Mouse (Mus musculus) layer of hippocampus, adult 2 months (tissue): ENCODE results near the gene Vpreb3. TPM values are rescaled to one million over a fixed set of nuclear protein-coding genes. Genes with fewer than 3 reads are reported as not detected.
A peak's percentile ranks its signal among the peaks of the same experiment; 100 is the strongest.

Source experiments
- DNase-seq, 2 experiments: peaks; one replicate each; pipeline ENCODE4 v3.0.0; 2022; ENCODE audit warnings: low spot score in 2 of 2
- H3K27ac ChIP-seq: fragments of 200-600 bp; 2 replicates; pipeline ENCODE4 v1.8.1; 2022
- H3K4me3 ChIP-seq: fragments of 200-600 bp; 2 replicates; pipeline ENCODE4 v1.8.1; 2022; ENCODE audit warnings: mild to moderate bottlenecking
- CTCF ChIP-seq: fragments of 200-600 bp; conservative IDR thresholded peaks from 2 replicates; pipeline ENCODE4 v1.8.1; 2022; ENCODE audit warnings: antibody characterized with exemption, mild to moderate bottlenecking, moderate library complexity
- total RNA-seq, 2 experiments: library from RNA; stranded (reverse); gene quantifications; 2 replicates each; pipeline ENCODE4 v1.2.3; 2021

Vpreb3 gene
- total RNA-seq, 2 experiments from 2014 or later = not detected

DNA sequence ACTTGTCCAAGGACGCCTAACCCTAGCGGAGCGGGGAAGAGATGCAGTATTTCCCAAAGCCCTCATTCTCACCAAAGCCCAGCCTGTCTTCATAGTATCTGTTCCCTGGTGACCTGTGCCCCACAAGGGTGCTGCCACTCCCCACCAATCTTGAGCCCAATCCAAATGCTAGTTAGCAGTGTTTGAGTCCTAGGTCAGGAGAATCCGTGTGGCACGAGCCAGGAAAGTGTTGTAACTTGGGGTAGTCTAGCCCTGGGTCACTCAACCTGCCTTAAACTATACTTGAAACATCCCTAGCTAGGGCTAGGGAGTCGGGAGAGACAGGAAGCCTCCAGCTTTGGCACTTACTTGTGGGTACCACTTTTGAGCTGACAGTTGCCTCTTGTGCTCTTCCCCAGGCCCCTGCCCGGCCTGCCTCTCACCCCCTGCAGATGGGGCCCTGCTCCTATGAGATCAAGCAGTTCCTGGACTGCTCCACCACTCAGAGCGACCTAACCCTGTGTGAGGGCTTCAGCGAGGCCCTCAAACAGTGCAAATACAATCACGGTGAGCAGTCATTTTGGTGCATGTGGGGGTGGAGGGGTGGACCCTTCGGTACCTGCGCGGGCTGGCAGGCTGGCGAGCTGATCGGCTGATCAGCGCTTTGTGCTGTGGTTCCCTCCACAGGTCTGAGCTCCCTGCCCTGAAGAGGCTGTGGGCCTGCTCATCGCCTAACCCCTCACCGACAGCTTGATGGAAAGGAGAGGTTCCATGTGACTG lies 5.8 kb upstream of the Vpreb3 start:
- Histone ChIP-seq H3K27ac (peak overlapping the region; percentile 89; the same call in 1 of the 2 replicates), H3K4me3 (peak overlapping the region; percentile 84)
- DNase-seq = no peak
- no peak for TF ChIP-seq CTCF

DNA sequence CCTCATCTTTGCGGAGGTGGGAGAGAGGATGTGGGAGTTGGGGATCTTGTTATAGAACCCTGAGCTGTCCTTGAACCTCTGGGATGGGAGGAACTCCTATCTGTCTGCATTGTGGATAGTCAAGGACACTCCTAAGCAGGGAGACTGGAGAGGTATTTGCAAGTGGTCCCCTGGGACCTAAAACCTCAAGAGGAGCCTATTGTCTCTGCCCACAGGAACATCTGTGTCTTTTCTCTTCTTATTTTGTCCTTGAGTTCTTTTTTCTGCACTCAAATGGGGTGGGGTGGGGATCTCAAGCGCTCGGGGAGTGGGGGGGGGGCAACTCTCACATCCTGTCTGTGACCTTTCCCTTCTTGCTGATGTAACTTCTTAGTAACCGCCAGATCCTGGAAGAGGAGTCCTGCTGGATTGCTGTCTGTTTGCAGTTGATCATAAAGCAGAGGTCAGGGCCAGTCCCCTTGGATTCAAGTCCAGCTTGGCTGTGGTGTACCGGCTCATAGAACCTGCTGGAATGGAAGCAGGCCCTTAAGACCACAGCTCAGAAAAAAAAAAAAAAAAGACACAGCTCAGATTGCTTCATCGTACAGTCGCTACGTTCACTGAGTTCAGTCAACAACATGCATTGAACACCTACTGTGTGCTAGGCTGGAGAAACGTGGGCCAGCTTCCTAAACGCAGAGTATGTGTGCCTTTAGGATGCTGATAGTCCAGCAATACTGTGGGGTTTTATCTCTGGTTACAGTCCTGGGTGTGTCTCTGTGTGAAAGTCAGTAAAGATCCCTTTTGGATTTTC lies 4.8 kb upstream of the Vpreb3 start:
- Histone ChIP-seq H3K4me3 (no peak overlapping the region), H3K27ac (no peak overlapping the region)
- no peak for DNase-seq
- TF ChIP-seq CTCF = no peak

DNA sequence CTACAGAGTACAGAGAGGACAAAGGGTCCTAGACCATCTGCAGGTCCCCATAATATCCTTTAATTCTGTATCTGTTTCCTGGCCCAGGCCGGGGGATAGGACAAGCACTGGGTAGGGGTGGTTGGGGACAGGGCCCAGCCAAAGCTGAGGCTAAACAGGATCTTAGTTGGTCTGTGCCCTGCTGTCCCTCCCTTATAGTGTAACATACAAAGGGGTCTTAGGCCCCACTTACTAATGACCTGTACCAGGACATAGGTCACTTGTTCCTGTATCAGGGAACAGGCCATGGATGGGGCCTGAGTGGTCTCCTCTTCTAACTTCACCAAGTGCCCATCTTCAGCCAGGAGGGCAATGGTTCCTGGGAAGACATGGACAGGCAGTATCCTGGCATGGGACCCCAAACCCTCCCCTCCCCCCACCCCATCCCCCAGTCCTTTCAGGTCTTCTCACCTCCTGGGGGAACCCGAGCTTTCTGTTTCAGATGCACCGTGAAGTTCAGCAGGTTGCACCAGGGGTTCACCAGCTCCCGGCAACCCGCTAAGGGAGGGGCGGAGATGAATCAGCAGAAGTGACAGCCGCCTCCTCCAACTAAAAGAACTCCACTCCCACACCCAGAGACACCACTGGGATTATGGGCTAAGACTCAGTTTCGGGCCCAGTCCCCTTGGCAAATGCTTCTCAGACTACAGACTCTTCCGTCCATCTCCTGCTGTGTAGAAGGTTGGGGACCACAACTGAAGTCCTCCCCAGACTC lies 3.2 kb upstream of the Vpreb3 start:
- H3K27ac ChIP-seq = no peak overlapping the region
- H3K4me3 ChIP-seq = no peak overlapping the region
- TF ChIP-seq CTCF = no peak
- DNase-seq = peak in 1 of 2 experiments; percentile 43

DNA sequence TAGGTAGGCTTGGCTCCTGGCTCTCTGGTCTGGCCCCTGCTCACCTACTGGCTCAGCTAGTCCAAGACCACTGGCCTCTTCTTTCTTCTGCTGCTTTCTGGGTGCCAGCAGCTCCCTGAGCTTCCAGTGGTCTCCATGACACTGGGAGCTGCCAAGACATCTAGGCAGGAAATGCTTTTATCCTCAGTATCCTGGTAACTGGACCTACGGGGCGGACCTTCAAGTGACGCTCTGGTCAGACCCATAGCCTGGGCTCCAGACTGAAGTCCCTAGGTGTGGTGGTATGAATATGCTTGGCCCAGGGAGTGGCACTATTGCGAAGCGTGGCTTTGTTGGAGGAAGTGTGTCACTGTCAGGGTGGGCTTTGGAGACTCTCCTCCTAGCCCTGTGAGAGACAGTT lies 2.3 kb upstream of the Vpreb3 start, which contains the start of gene Gm867:
Gene Gm867 (minus strand): TSS at position 153 of the 400 bp plus-strand sequence.
- DNase-seq = no peak
- TF ChIP-seq CTCF = no peak
- Histone ChIP-seq H3K27ac (no peak within 1 kb of the TSS), H3K4me3 (no peak within 1 kb of the TSS)

DNA sequence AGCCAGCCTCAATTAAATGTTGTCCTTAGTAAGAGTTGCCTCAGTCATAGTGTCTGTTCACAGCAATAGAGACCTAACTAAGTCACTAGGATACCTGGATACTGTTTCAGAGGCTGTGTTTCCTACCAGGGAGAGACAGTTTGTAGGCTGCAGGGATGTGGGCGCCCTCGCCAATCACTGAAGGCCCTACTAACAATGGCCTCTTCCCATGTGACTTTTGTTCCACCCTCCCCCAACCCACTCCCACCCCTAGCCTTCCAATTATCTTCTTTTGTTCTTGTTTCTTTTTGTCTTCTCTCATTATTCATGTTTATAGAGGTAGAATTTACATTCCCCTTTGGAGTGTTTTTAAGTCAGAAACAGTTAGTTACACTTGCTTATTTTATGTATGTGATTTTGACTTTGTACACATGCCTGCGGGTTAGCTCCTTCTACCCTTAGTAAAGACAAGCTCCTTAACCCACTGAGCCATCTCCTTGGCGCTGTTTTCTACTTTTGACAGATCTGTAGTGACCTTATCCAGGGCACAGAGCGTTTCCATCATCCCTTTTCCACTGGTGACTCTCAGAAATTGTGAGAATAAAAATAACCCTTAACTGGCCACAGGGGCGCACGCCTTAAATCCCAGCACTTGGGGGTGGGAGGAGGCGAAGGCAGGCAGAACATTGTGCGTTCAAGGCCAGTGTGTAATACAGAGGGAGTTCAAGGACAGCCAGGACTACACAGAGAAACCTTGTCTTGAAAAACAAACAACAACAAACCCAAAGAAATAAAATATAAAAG lies 1.6 kb upstream of the Vpreb3 start:
- Histone ChIP-seq H3K4me3 (no peak overlapping the region), H3K27ac (no peak overlapping the region)
- no peak for DNase-seq
- no peak for TF ChIP-seq CTCF

DNA sequence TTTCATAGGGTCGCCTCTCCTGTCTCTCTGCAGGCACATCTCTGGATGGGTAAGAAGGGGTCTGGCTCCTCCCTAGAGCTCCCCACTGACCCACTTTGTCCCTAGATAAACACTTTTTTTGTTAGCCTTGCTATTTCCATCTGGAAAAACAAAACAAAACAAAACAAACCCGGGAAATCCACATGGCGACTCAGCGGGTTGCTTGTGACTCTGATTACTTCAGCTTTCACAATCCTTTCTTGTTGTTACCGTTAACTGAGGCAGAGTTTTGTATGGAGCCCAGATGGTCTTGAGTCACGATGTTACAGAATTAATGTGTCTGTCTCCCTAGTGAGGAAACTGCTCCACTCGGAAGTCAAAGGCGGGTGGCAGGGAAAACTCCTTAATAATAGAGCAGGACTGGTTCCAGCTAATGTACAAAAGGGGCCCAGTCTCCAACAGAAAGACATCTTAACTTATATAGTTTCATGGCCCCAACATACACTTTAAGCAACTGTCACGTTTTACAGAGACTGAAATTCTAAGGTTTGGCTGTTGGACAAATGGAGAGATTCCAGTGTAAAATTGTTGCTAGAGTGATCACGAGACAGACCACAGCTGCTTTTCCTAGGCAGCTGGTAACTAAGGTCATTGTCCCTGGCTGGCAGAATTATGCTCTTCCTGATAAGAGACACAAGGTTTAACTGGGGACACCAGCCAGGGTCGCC lies 1.4 kb downstream of the Vpreb3 start:
- TF ChIP-seq CTCF = no peak
- peak; percentile 43 to 60 for DNase-seq
- Histone ChIP-seq H3K27ac (0 out of 2 replicates have a peak overlapping the region, but pooled peaks have one; percentile 5), H3K4me3 (no peak overlapping the region)

DNA sequence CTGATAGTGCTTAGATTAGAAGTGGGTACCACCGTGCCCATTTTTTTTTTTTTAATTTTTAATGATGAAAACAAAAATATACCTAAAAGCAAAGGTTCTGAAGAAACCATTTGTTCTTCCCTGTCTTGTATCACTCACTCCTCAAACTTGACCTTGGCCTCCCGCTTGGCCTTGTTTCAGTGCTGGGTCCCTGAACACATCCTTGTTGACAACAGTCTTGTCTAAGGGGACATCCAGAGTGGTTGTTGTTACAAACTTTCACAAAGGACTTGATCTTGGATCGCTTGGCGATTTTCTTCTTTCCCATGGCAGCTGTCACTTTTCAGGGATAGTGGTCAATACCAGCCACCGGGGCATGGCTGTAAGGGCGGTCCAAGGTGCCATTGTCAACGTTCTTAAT lies 2.4 kb downstream of the Vpreb3 start:
- no peak for TF ChIP-seq CTCF
- no peak overlapping the region for H3K4me3 ChIP-seq
- DNase-seq = no peak
- H3K27ac ChIP-seq = no peak overlapping the region

DNA sequence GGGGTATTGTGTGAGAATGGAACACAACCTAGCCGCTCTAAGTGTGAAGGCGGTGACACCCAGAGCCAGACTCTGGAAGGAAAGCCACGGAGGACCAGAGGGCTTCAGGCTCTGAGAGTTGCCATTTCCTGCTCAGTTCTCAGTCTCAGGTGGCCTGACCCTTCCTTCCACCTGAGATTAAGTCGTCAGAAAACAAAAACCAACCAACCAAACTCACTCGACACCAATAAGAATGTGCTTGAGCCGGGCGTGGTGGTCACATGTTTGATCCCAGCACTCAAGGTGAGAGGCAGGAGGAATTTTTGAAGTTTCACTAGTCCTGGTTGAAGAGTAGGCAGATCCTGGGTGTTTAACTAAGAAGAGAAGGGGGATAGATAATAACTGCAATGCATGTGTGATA lies 3.0 kb downstream of the Vpreb3 start:
- no peak overlapping the region for H3K4me3 ChIP-seq
- H3K27ac ChIP-seq = no peak overlapping the region
- TF ChIP-seq CTCF = no peak
- DNase-seq = no peak

DNA sequence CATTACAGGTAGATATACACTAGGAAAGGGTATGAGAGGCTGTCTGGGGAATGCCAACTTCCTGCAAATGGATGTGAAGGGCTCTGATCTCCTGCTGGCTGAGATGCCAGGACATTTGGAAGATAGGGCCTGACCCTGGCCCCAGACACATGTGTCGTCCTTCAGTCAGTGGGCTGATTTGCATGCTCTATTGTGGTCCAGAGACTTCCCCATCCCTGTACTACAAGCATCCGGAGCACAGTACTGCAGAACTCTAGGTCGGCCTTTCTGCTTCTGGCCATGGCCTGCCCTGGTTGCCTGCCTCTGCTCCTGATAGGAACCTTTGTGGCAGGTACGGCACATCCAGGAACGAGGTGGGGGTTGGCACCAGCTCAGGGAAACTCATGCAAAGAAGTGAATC lies 5.2 kb downstream of the Vpreb3 start:
- no peak overlapping the region for H3K4me3 ChIP-seq
- no peak overlapping the region for H3K27ac ChIP-seq
- no peak for DNase-seq
- no peak for TF ChIP-seq CTCF

DNA sequence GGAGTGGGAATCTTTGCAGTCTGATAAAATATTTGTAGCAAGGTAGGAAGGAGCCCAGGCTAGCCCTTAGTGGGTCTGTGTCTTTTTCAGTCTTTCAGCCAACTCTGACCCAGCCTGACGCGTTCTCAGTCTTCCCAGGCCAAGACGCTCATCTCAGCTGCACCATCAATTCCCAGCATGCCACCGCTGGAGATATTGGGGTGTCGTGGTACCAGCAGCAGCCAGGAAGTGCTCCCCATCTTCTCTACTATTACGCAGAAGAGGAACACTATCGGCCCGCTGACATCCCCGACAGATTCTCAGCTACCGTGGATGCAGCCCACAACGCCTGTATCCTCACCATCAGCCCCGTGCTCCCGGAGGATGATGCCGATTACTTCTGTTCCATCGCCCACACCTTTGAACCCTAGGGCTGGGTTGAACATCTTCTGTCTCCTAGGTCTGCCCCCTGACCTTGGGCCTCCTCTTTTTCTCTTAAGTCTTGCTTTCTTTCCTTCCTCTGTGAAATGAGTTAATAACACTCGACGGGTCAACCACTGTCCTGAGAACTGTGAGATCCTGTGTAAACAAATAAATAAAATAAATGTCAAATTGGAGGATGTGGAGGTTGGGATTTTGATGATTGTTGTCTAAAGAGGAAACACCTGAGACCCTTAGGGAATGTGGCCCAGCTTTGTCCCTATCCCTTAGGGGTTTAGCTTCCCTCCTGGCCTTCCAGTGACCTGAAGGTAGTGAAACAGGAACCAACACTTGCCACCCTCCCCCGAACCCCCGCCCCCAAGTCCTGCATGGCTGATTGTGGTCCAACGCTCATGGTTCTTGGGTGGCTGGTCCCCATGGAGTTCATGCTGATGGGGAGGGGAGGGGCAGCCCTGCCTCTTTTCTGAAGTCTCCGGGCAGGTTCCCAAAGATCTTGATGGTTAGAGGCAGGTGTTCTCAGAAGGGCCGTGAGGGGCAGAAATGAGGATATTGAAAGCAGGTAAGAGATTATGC lies 6.5 kb downstream of the Vpreb3 start:
- H3K4me3 ChIP-seq = no peak overlapping the region
- peak in 1 of 2 experiments; percentile 2 for DNase-seq
- H3K27ac ChIP-seq = no peak overlapping the region
- TF ChIP-seq CTCF = no peak
